Mouse (Mus musculus): Measurements from ENCODE around the gene Hdac7.

Gene Hdac7

GRCm38 (mm10) chr15:97795559-97796235 lies 48.6 kb downstream of the Hdac7 start:
- ATAC-seq (ENCODE audit: insufficient number of reproducible peaks, low FRiP score, low TSS enrichment) = no peak

GRCm38 (mm10) chr15:97794268-97794667 lies 50.0 kb downstream of the Hdac7 start:
- no peak for ATAC-seq (ENCODE audit: insufficient number of reproducible peaks, low FRiP score, low TSS enrichment)

- no peak for ATAC-seq (ENCODE audit: insufficient number of reproducible peaks, low FRiP score, low TSS enrichment)
Measured at GRCm38 (mm10) chr15:97793386-97794153, 50.7 kb downstream of the Hdac7 start.

GRCm38 (mm10) chr15:97791126-97791700 lies 53.1 kb downstream of the Hdac7 start:
- ATAC-seq (ENCODE audit: insufficient number of reproducible peaks, low FRiP score, low TSS enrichment) = no peak

- ATAC-seq (ENCODE audit: insufficient number of reproducible peaks, low FRiP score, low TSS enrichment) = peak; percentile 37; the same call in 1 of the 2 replicates
Measured at GRCm38 (mm10) chr15:97789761-97790505, 54.4 kb downstream of the Hdac7 start.

GRCm38 (mm10) chr15:97788821-97789220 lies 55.5 kb downstream of the Hdac7 start:
- 0 out of 2 replicates have a peak, but pooled peaks have one; percentile 24 for ATAC-seq (ENCODE audit: insufficient number of reproducible peaks, low FRiP score, low TSS enrichment)

- no peak for ATAC-seq (ENCODE audit: insufficient number of reproducible peaks, low FRiP score, low TSS enrichment)
Measured at GRCm38 (mm10) chr15:97787799-97788667, 56.3 kb downstream of the Hdac7 start.

- no peak for ATAC-seq (ENCODE audit: insufficient number of reproducible peaks, low FRiP score, low TSS enrichment)
Measured at GRCm38 (mm10) chr15:97787148-97787798, 57.0 kb downstream of the Hdac7 start.

GRCm38 (mm10) chr15:97786412-97787112 lies 57.7 kb downstream of the Hdac7 start:
- no peak for ATAC-seq (ENCODE audit: insufficient number of reproducible peaks, low FRiP score, low TSS enrichment)

GRCm38 (mm10) chr15:97785731-97786411 lies 58.4 kb downstream of the Hdac7 start:
- no peak for ATAC-seq (ENCODE audit: insufficient number of reproducible peaks, low FRiP score, low TSS enrichment)

- ATAC-seq (ENCODE audit: insufficient number of reproducible peaks, low FRiP score, low TSS enrichment) = peak; percentile 39
Measured at GRCm38 (mm10) chr15:97784561-97785161, 59.6 kb downstream of the Hdac7 start.

GRCm38 (mm10) chr15:97784092-97784559 lies 60.2 kb downstream of the Hdac7 start:
- ATAC-seq (ENCODE audit: insufficient number of reproducible peaks, low FRiP score, low TSS enrichment) = peak; percentile 63

GRCm38 (mm10) chr15:97782749-97783105 lies 61.6 kb downstream of the Hdac7 start:
- no peak for ATAC-seq (ENCODE audit: insufficient number of reproducible peaks, low FRiP score, low TSS enrichment)

- ATAC-seq (ENCODE audit: insufficient number of reproducible peaks, low FRiP score, low TSS enrichment) = no peak
Measured at GRCm38 (mm10) chr15:97781961-97782748, 62.1 kb downstream of the Hdac7 start.

GRCm38 (mm10) chr15:97780611-97781031 lies 63.7 kb downstream of the Hdac7 start:
- ATAC-seq (ENCODE audit: insufficient number of reproducible peaks, low FRiP score, low TSS enrichment) = no peak

GRCm38 (mm10) chr15:97779576-97779975 lies 64.7 kb downstream of the Hdac7 start:
- ATAC-seq (ENCODE audit: insufficient number of reproducible peaks, low FRiP score, low TSS enrichment) = no peak
